Mouse (Mus musculus) brain, embryonic 14.5 days (tissue): Measurements from ENCODE around the gene Slc10a4.

Source experiments
- CTCF ChIP-seq: fragments of 200-500 bp; IDR thresholded peaks from 2 replicates; pipeline ENCODE4 v1.5.1; 2012; ENCODE audit warnings: inconsistent platforms, mild to moderate bottlenecking, moderate library complexity, borderline replicate concordance; ENCODE audit not compliant: insufficient read depth, insufficient read length; ENCODE audit errors: extremely low read depth
- POLR2A ChIP-seq: fragments of 200-500 bp; IDR thresholded peaks from 2 replicates; pipeline ENCODE4 v1.6.1; 2012; ENCODE audit warnings: mild to moderate bottlenecking, inconsistent platforms, borderline replicate concordance; ENCODE audit not compliant: poor library complexity, insufficient read depth, insufficient read length, severe bottlenecking; ENCODE audit errors: extremely low read depth

DNA sequence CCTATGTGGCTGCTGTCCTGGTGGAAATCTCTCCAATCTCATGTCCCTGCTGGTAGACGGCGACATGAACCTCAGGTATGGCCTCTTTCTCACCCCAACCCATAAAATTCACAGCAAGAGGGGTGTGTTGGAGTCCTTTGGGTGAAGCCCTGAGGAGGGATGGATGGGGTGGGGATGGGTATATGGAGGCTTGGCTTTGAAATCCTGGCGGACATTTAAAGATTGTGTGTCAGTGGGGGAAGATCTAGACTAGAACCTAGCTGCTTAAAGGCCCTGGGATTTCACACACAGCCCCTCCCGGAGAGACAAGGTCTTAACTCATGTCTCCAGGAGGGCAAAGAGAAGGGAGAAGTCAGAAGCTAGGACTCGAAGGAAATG is 888 bp downstream of the Slc10a4 start:
- TF ChIP-seq CTCF: no peak
- no peak for TF ChIP-seq POLR2A
